Mouse (Mus musculus) ES-E14 (cell line): ENCODE measurements around the gene Leap2. TPM values are rescaled to one million over a fixed set of nuclear protein-coding genes. Genes with fewer than 3 reads are reported as not detected.
"Not testable (repeated sequence)": the region's sequence is repeated elsewhere in the genome, so short reads cannot be mapped to it uniquely, and the experiment has no call there.

Source experiments
- DNase-seq: peaks from one replicate; pipeline ENCODE4 v3.0.0-alpha.2; 2013; ENCODE audit warnings: low read depth, low spot score
- H3K27ac ChIP-seq: 2 replicates; pipeline ENCODE4 v1.5.1; 2012; ENCODE audit warnings: low read depth, mild to moderate bottlenecking, low read length, moderate library complexity, mixed read lengths; ENCODE audit not compliant: poor library complexity, insufficient read depth, severe bottlenecking
- H3K36me3 ChIP-seq: 2 replicates; pipeline ENCODE4 v1.6.1; 2012; ENCODE audit warnings: mild to moderate bottlenecking, low read length, moderate library complexity, mixed read lengths; ENCODE audit not compliant: control insufficient read depth, poor library complexity, insufficient read depth, severe bottlenecking
- H3K4me1 ChIP-seq, 2 experiments: fragments of 150-350 bp in 1 of 2; sonication (generic) in 1 of 2; 2 replicates each; pipeline ENCODE4 v1.6.1; 2012; ENCODE audit warnings: low read length in 2 of 2, mild to moderate bottlenecking in 1 of 2, mixed read lengths in 1 of 2; ENCODE audit not compliant: control insufficient read depth in 2 of 2, insufficient read depth in 2 of 2, poor library complexity in 1 of 2
- H3K4me3 ChIP-seq, 2 experiments: fragments of 150-350 bp in 1 of 2; sonication (generic) in 1 of 2; 2 replicates each; pipeline ENCODE4 v1.5.1; 2012; ENCODE audit warnings: low read length in 2 of 2, low read depth in 1 of 2, mild to moderate bottlenecking in 1 of 2, mixed read lengths in 1 of 2; ENCODE audit not compliant: insufficient read depth in 1 of 2, poor library complexity in 1 of 2, severe bottlenecking in 1 of 2
- H3K9ac ChIP-seq: 2 replicates; pipeline ENCODE4 v1.6.1; 2012; ENCODE audit warnings: low read depth, mild to moderate bottlenecking, low read length, mixed read lengths; ENCODE audit not compliant: poor library complexity, insufficient read depth, severe bottlenecking
- H3K9me3 ChIP-seq: fragments of 150-350 bp; sonication (generic); 2 replicates; pipeline ENCODE4 v1.6.1; 2012; ENCODE audit warnings: low read depth, mild to moderate bottlenecking, low read length; ENCODE audit not compliant: control insufficient read depth, insufficient read depth
- CHD2 ChIP-seq: IDR thresholded peaks from 2 replicates; pipeline ENCODE4 v1.6.1; 2014; ENCODE audit warnings: mild to moderate bottlenecking, low read depth, low read length, inconsistent platforms
- HCFC1 ChIP-seq: IDR thresholded peaks from 2 replicates; pipeline ENCODE4 v1.6.1; 2012; ENCODE audit warnings: low read length, inconsistent platforms, borderline replicate concordance; ENCODE audit not compliant: insufficient read depth
- MAFK ChIP-seq: IDR thresholded peaks from 2 replicates; pipeline ENCODE4 v1.6.1; 2014; ENCODE audit warnings: mild to moderate bottlenecking, low read depth, low read length, inconsistent platforms; ENCODE audit not compliant: insufficient read depth
- ZC3H11A ChIP-seq: IDR thresholded peaks from 2 replicates; pipeline ENCODE4 v1.6.1; 2012; ENCODE audit warnings: low read depth, mild to moderate bottlenecking, inconsistent platforms, low read length, borderline replicate concordance
- ZNF384 ChIP-seq: IDR thresholded peaks from 2 replicates; pipeline ENCODE4 v1.6.1; 2012; ENCODE audit warnings: low read depth, low read length, inconsistent platforms
- in situ Hi-C, 2 experiments: fragments of 600-800 bp; cut with MboI; formaldehyde crosslinking; loops; one replicate each; pipeline ENCODE4 v1.15.1; 2025; ENCODE audit warnings: low sequenced_read_pairs in 2 of 2, inconsistent platforms in 1 of 2; ENCODE audit not compliant: unreplicated experiment in 2 of 2
- total RNA-seq: library from RNA; depleted of rRNA; stranded (reverse); fragments of 300-350 nt; gene quantifications from 2 replicates; pipeline ENCODE4 v1.2.3, GENCODE M21; 2012

Gene Leap2
- total RNA-seq, 1 experiment = not detected

GRCm38 (mm10) chr11:53430300-53430669 is 7.3 kb upstream of the Leap2 start:
- peak overlapping the region; percentile 97 for H3K9ac ChIP-seq
- H3K4me1 ChIP-seq = peaks cover 0 to 4% of the 10 kb centered on the region in 2 experiments; a peak in 2 of 4 replicates
- H3K9me3 ChIP-seq = no peaks in the 10 kb centered on the region
- in situ Hi-C loops = no loop called here
- peak overlapping the region; percentile 86 for H3K27ac ChIP-seq
- H3K4me3 ChIP-seq = peak overlapping the region; percentile 77 to 91
- peaks cover 5% of the 10 kb centered on the region for H3K36me3 ChIP-seq
- no peak for DNase-seq
- no peak for TF ChIP-seq MAFK
- no peak for TF ChIP-seq ZNF384
- no peak for TF ChIP-seq ZC3H11A
- TF ChIP-seq HCFC1 = no peak
- no peak for TF ChIP-seq CHD2

GRCm38 (mm10) chr11:53429182-53429581 is 6.2 kb upstream of the Leap2 start:
- no peaks in the 10 kb centered on the region for H3K9me3 ChIP-seq
- in situ Hi-C loops = no loop called here
- H3K36me3 ChIP-seq = peaks cover 5% of the 10 kb centered on the region
- DNase-seq = no peak
- no peak overlapping the region for H3K27ac ChIP-seq
- peak overlapping the region; percentile 97 for H3K9ac ChIP-seq
- H3K4me1 ChIP-seq = peaks cover 0 to 1% of the 10 kb centered on the region in 2 experiments; a peak in 2 of 4 replicates
- TF ChIP-seq HCFC1 = no peak
- 0 out of 2 replicates have a peak, but pooled peaks have one; percentile 23 for TF ChIP-seq ZNF384
- peak overlapping the region; percentile 77 to 91 for H3K4me3 ChIP-seq

GRCm38 (mm10) chr11:53428716-53429057 is 5.7 kb upstream of the Leap2 start:
- no peaks in the 10 kb centered on the region for H3K9me3 ChIP-seq
- in situ Hi-C loops = no loop called here
- no peak overlapping the region for H3K27ac ChIP-seq
- DNase-seq = no peak
- H3K36me3 ChIP-seq = peaks cover 5% of the 10 kb centered on the region
- no peak overlapping the region for H3K9ac ChIP-seq
- H3K4me3 ChIP-seq = no peak overlapping the region
- peaks cover 0 to 1% of the 10 kb centered on the region in 2 experiments; a peak in 2 of 4 replicates for H3K4me1 ChIP-seq
- TF ChIP-seq CHD2 (no peak), MAFK (no peak)

GRCm38 (mm10) chr11:53427993-53428715 is 5.2 kb upstream of the Leap2 start:
- Histone ChIP-seq H3K4me3 (no peak overlapping the region), H3K9me3 (no peaks in the 10 kb centered on the region), H3K9ac (no peak overlapping the region), H3K4me1 (peaks cover 0 to 1% of the 10 kb centered on the region in 2 experiments; a peak in 2 of 4 replicates), H3K36me3 (peaks cover 5% of the 10 kb centered on the region), H3K27ac (no peak overlapping the region)
- no peak for DNase-seq
- in situ Hi-C loops = no loop called here
- TF ChIP-seq MAFK (no peak), HCFC1 (no peak), ZNF384 (no peak), CHD2 (no peak), ZC3H11A (no peak)

GRCm38 (mm10) chr11:53426914-53427313 is 3.9 kb upstream of the Leap2 start:
- H3K4me3 ChIP-seq, H3K9ac ChIP-seq, H3K4me1 ChIP-seq, H3K9me3 ChIP-seq, in situ Hi-C loops, DNase-seq, H3K27ac ChIP-seq, H3K36me3 ChIP-seq: not testable (repeated sequence)
- peak; percentile 60; the same call in 1 of the 2 replicates for TF ChIP-seq ZNF384
